Mouse (Mus musculus) liver, embryonic 14.5 days (tissue): ENCODE results near the gene Acsl5. TPM values are rescaled to one million over a fixed set of nuclear protein-coding genes. Genes with fewer than 3 reads are reported as not detected.

Experiments
- ATAC-seq: fragments of 200-750 bp; cut with Nextera tagmentation; 2 replicates; pipeline ENCODE4 v1.8.0; 2017; ENCODE audit warnings: moderate number of reproducible peaks, mild to moderate bottlenecking, moderate library complexity; ENCODE audit not compliant: insufficient read depth
- DNase-seq, 3 experiments: peaks; one replicate each; pipeline ENCODE4 v3.0.0-alpha.2; 2012 to 2013; ENCODE audit warnings: low read depth in 3 of 3, low spot score in 3 of 3
- H3K27ac ChIP-seq: fragments of 300-500 bp; sonication (generic); 2 replicates; pipeline ENCODE4 v1.5.1; 2014; ENCODE audit warnings: moderate library complexity, mild to moderate bottlenecking, control low read depth, inconsistent platforms
- H3K27me3 ChIP-seq: fragments of 300-500 bp; sonication (generic); 2 replicates; pipeline ENCODE4 v1.6.1; 2014; ENCODE audit warnings: mild to moderate bottlenecking, low read length, moderate library complexity; ENCODE audit not compliant: control insufficient read depth, insufficient read depth
- H3K36me3 ChIP-seq: fragments of 300-500 bp; sonication (generic); replicated peaks from 2 replicates; pipeline ENCODE4 v1.6.1; 2014; ENCODE audit warnings: low read depth; ENCODE audit not compliant: control insufficient read depth, insufficient read depth
- H3K4me1 ChIP-seq, 2 experiments: fragments of 200-500 bp in 1 of 2; fragments of 300-500 bp in 1 of 2; sonication (generic) in 1 of 2; replicated peaks; 2 replicates each; pipeline ENCODE4 v1.6.1; 2012 to 2014; ENCODE audit warnings: antibody characterized with exemption in 1 of 2, inconsistent platforms in 1 of 2, low read length in 1 of 2; ENCODE audit not compliant: control insufficient read depth in 2 of 2, insufficient read depth in 2 of 2
- H3K4me2 ChIP-seq: fragments of 300-500 bp; sonication (generic); 2 replicates; pipeline ENCODE4 v1.6.1; 2014; ENCODE audit warnings: low read depth, mild to moderate bottlenecking, control low read depth, moderate library complexity
- H3K4me3 ChIP-seq, 2 experiments: fragments of 200-500 bp in 1 of 2; fragments of 300-500 bp in 1 of 2; sonication (generic) in 1 of 2; 2 replicates each; pipeline ENCODE4 v1.5.1; 2012 to 2014; ENCODE audit warnings: low read depth in 2 of 2, low read length in 2 of 2, mild to moderate bottlenecking in 2 of 2, control low read depth in 1 of 2, inconsistent platforms in 1 of 2, moderate library complexity in 1 of 2; ENCODE audit not compliant: insufficient read depth in 1 of 2
- H3K9ac ChIP-seq: fragments of 300-500 bp; sonication (generic); replicated peaks from 2 replicates; pipeline ENCODE4 v1.6.1; 2014; ENCODE audit warnings: mild to moderate bottlenecking, control low read depth, moderate library complexity
- H3K9me3 ChIP-seq: fragments of 300-500 bp; sonication (generic); 2 replicates; pipeline ENCODE4 v1.6.1; 2016; ENCODE audit warnings: low read length, mixed read lengths; ENCODE audit not compliant: control insufficient read depth
- CTCF ChIP-seq: IDR thresholded peaks from 2 replicates; pipeline ENCODE4 v1.5.1; 2016; ENCODE audit warnings: antibody characterized with exemption, low read depth, control low read depth
- EP300 ChIP-seq: IDR thresholded peaks from 2 replicates; pipeline ENCODE4 v1.6.1; 2016; ENCODE audit warnings: antibody characterized with exemption, low read depth
- WGBS: fragments of 180-500 bp; shearing (Covaris S2); extraction: QIAGEN DNeasy Blood & Tissue Kit; methylation state at CpG from one replicate; pipeline ENCODE4 v1.1.7; 2014; ENCODE audit not compliant: insufficient replicate concordance; 5-methylcytosine and 5-hydroxymethylcytosine counted together
- polyA plus RNA-seq, 2 experiments: library from polyadenylated mRNA; depleted of rRNA in 1 of 2; stranded (reverse) in 1 of 2; unstranded in 1 of 2; fragments of >200 nt; fragmentation: Nextera tagmentation in 1 of 2; extraction: Ambion mirVana in 1 of 2; gene quantifications; 2 replicates each; pipeline versions ENCODE4 v1.2.1 to v1.2.3; 2012 to 2014

The Acsl5 gene
- polyA plus RNA-seq, 2 experiments = 50.3 to 117 TPM

DNA sequence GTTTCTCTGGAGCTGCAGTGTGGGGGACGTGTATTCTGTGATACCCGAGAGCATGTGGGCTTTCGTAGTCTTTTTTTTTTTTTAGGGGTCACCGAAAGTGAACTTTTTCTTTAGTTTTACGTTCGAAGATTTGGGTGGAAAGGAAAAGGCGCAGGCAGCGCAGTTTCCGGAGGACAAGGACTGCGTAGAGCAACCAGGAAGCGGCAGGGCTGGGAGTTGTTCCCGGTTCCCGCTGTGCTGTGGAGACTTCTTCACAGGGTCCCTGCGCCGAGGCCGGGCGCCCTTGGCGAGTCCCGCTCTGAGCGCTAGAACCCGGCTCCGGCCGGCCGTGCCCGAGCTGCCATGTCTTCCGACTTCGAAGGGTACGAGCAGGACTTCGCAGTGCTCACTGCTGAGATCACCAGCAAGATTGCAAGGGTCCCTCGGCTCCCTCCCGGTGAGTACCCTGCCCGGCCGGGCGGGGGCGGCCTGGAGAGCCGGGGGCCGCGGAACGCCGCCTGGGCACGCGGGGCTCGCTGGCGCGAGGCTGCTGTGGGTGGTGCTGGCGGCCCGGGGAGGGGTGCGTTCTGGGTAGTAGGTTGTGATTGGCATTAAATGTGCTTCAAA lies 64.5 kb downstream of the Acsl5 start, which contains the start of gene Vti1a:
Gene Vti1a, plus strand, starts transcription at position 187 of the 606 bp plus-strand sequence.
- TF ChIP-seq EP300 = 0 out of 2 replicates have a peak, but pooled peaks have one; percentile 35
- peak; percentile 66 for TF ChIP-seq CTCF
- Histone ChIP-seq H3K4me2 (peak within 1 kb of the TSS; percentile 83), H3K9ac (peak within 1 kb of the TSS; percentile 82), H3K9me3 (no peaks in the 10 kb centered on the region), H3K36me3 (peaks cover 9% of the 10 kb centered on the region), H3K4me3 (peak within 1 kb of the TSS; percentile 85), H3K27me3 (no peaks in the 10 kb centered on the region), H3K27ac (peak within 1 kb of the TSS; percentile 74), H3K4me1 (peaks cover 8 to 14% of the 10 kb centered on the region in 2 experiments; a peak in 3 of 4 replicates)
- peak; percentile 82 to 85 (median 83) for DNase-seq
- WGBS = under 1% methylated on average over 48 of the region's 48 CpGs
- ATAC-seq = peak; percentile 93

DNA sequence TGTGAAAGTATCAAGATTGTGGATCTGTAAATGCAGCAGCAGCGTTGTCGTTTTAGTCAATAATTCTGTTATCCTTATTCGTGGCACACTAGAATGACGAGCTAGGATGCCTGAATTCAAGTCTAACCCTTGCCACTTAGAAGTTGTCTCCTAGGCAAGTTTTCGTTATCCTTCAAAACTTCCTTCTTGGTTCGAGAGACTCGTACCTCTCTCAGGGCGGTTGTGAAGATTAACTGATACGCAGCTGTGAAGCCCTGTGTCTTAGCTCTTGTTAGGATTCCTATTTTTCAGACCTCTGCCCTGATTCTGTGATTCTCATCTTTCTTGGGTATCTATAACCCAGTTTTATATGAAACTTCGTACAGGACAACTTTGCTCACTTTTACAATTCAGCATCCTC lies 65.2 kb downstream of the Acsl5 start:
- Histone ChIP-seq H3K9me3 (no peaks in the 10 kb centered on the region), H3K4me2 (peak overlapping the region; percentile 83), H3K36me3 (peaks cover 2% of the 10 kb centered on the region), H3K9ac (peak overlapping the region; percentile 82), H3K27me3 (no peaks in the 10 kb centered on the region), H3K4me3 (peak overlapping the region; percentile 85), H3K4me1 (peaks cover 8 to 14% of the 10 kb centered on the region in 2 experiments; a peak in 3 of 4 replicates), H3K27ac (no peak overlapping the region)
- WGBS = 22% methylated on average over 10 of the region's 10 CpGs
- DNase-seq (no peak), ATAC-seq (no peak)
- no peak for TF ChIP-seq CTCF
- TF ChIP-seq EP300 = no peak

DNA sequence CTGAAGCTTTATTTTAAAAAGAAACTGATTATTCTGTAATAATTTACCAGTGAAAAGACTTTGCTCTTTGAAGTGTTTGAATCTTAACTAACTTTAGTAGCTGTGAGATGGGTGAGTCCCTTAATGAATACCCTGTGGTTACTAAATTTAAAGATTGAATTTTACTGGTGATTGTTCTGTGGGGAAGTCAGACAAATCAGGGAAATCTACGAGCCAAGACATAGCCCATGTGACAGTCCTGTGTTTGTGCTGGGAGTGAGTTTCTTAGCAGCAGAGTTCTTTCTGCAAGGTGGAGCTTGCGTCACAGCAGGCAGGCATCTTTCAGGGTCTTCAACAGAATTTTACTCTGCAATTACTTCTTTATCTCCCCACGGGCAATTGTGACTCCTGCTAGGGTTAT lies 67.3 kb downstream of the Acsl5 start:
- no peaks in the 10 kb centered on the region for H3K9me3 ChIP-seq
- ATAC-seq = no peak
- WGBS = 51% methylated on average over 3 of the region's 3 CpGs

DNA sequence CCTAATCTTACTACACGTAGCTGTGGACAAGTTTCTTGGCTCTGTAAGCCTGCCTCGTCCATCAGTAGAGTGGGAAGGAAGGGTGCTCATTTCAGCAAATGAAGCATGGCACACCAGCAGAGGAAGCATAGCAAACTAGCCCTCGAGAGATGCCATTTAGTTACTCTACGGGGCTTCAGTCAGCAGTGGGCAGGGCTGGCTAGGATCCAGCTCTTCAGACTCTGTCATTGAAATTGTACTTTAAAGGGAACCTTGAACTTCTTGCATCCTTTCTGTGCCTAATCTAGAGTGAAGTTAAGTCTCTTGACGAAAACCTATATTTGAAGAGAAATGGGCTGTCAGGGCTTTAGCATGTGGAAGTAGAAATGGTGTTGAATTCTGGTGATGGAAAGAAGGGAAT lies 67.8 kb downstream of the Acsl5 start:
- Histone ChIP-seq H3K36me3 (no peaks in the 10 kb centered on the region; the same call in 1 of the 2 replicates), H3K4me2 (no peak overlapping the region), H3K4me3 (no peak overlapping the region), H3K9ac (no peak overlapping the region), H3K27me3 (no peaks in the 10 kb centered on the region), H3K4me1 (peaks cover 6 to 13% of the 10 kb centered on the region in 2 experiments; a peak in 3 of 4 replicates), H3K9me3 (no peaks in the 10 kb centered on the region), H3K27ac (no peak overlapping the region)
- WGBS = 61% methylated on average over 5 of the region's 5 CpGs
- no peak for DNase-seq
- TF ChIP-seq EP300 (no peak), CTCF (no peak)
- no peak for ATAC-seq

More for the DNA sequence above, 67.3 kb downstream of the Acsl5 start:
- Histone ChIP-seq H3K9ac (no peak overlapping the region; the same call in 1 of the 2 replicates), H3K27ac (no peak overlapping the region), H3K36me3 (no peaks in the 10 kb centered on the region), H3K4me3 (no peak overlapping the region), H3K4me1 (peaks cover 8 to 14% of the 10 kb centered on the region in 2 experiments; a peak in 3 of 4 replicates), H3K4me2 (no peak overlapping the region), H3K27me3 (no peaks in the 10 kb centered on the region)
- DNase-seq = no peak
- TF ChIP-seq EP300 (no peak), CTCF (no peak)

DNA sequence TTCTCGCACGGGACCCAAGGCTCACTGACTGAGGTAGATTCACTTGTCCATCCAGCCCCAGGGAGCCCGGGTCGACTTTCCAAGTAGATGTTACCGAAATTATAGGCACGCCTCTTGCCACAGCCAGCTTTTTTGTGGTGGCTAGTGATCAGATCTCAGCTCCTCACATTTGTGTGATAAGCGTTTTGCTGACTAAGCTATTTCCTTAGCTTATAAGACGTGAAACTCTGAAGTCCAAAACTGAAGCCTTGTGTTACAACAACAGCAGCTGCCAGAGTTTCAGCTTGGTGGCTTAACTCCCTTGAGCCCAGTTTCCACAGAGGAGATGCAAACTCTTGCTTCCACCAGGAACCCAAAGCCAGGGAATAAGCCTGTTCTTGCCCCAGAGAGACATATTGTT lies 70.9 kb downstream of the Acsl5 start:
- H3K4me1 ChIP-seq = peaks cover 0 to 3% of the 10 kb centered on the region in 2 experiments; a peak in 1 of 4 replicates
- no peak overlapping the region for H3K27ac ChIP-seq
- no peak overlapping the region for H3K9ac ChIP-seq
- no peaks in the 10 kb centered on the region; the same call in 1 of the 2 replicates for H3K36me3 ChIP-seq
- no peak overlapping the region for H3K4me3 ChIP-seq
- no peak for TF ChIP-seq CTCF
- no peak for TF ChIP-seq EP300
- no peak for DNase-seq
- no peak for ATAC-seq
- no peak overlapping the region for H3K4me2 ChIP-seq
- WGBS = 82% methylated on average over 8 of the region's 8 CpGs
- H3K9me3 ChIP-seq = no peaks in the 10 kb centered on the region
- H3K27me3 ChIP-seq = no peaks in the 10 kb centered on the region
